Mouse (Mus musculus): ENCODE measurements at regions not wholly inside any gene's neighbourhood (a gene's known extent, or its start where the extent isn't known, plus 50 kb on each side); places are given as distances from the start of the nearest gene placed in this dataset.

- TF ChIP-seq ZC3H11A (IDR thresholded peaks at IDR 0.05; ENCODE audit: borderline replicate concordance, low read depth, low read length) (no peak), MAFK (IDR thresholded peaks at IDR 0.05; ENCODE audit: insufficient read depth, low read depth, low read length) (no peak), HCFC1 (IDR thresholded peaks at IDR 0.05; ENCODE audit: borderline replicate concordance, insufficient read depth, low read length) (no peak), CHD2 (IDR thresholded peaks at IDR 0.05; ENCODE audit: low read depth, low read length) (no peak), ZNF384 (IDR thresholded peaks at IDR 0.05; ENCODE audit: low read depth, low read length) (no peak)
Measured at GRCm38 (mm10) chr2:147617849-147618248, 256.1 kb downstream of the Pax1 start.
